Mouse (Mus musculus): ENCODE data around the gene Rpl21. TPM values are rescaled to one million over a fixed set of nuclear protein-coding genes. Genes with fewer than 3 reads are reported as not detected.

Rpl21 gene
- polyA plus RNA-seq, 1 experiment: 519 TPM

DNA sequence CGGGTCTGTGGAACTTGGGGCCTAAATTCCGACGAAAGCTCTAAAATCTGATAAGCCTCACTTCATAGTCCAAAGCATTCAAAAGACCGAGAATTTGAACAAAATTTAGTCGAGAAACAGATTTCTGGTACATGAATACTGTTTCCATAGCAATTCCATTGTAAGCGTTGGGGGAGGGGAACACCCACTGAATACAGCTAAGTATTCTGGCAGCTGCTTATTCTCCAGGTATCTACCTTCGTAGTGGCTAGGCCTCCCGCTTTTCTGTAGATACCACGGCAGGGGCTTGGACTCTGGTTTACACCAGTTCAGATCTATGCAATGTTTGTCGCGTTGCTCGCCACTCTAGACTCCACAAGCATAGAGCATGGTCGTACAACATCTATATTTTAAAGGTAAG, 37.0 kb upstream of the Rpl21 start:
- TF ChIP-seq CEBPB (IDR thresholded peaks at IDR 0.05; ENCODE audit: insufficient read depth, poor library complexity, severe bottlenecking) (no peak), POLR2A (IDR thresholded peaks at IDR 0.05; ENCODE audit: insufficient read length, low read depth) (no peak)
- Histone ChIP-seq H3K27me3 (ENCODE audit: control insufficient read depth, insufficient read depth, insufficient read length) (no peaks in the 10 kb centered on the region), H3K4me3 (peak overlapping the region; percentile 62), H3K79me2 (ENCODE audit: control insufficient read depth, insufficient read depth) (peaks cover 36% of the 10 kb centered on the region), H3ac (ENCODE audit: control insufficient read depth, insufficient read length) (no peak overlapping the region), H3K4me2 (ENCODE audit: low read depth) (no peak overlapping the region), H3K36me3 (ENCODE audit: control insufficient read depth, insufficient read depth) (no peaks in the 10 kb centered on the region)

DNA sequence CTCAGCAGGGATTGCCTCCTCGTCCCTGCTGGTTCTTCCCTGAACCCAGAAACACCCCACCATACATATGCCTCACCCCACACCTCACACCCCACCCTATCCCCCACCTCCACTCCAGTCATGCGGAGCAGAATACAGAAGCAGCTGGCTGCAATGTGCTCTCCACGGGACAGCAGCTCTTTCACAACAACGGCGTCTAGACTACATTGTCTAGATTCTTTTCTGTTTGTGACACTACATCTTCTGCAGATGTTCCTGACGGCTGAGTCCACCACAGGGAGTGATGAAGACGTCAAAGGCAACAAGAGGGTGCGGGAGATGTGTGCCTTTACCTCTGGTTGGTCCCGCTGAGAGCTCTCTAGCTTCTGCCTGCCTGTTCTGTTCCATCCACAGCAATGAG, 34.7 kb upstream of the Rpl21 start:
- H3ac ChIP-seq (ENCODE audit: control insufficient read depth, insufficient read length): no peak overlapping the region
- no peaks in the 10 kb centered on the region for H3K36me3 ChIP-seq (ENCODE audit: control insufficient read depth, insufficient read depth)
- no peak overlapping the region for H3K4me2 ChIP-seq (ENCODE audit: low read depth)
- H3K4me3 ChIP-seq: no peak overlapping the region
- TF ChIP-seq TCF3 (IDR thresholded peaks at IDR 0.05; ENCODE audit: insufficient read length, low read depth) (no peak), POLR2AphosphoS2 (IDR thresholded peaks at IDR 0.05; ENCODE audit: insufficient read length, low read depth) (no peak), E2F4 (IDR thresholded peaks at IDR 0.05; ENCODE audit: insufficient read depth) (no peak), REST (IDR thresholded peaks at IDR 0.05; ENCODE audit: insufficient read depth, insufficient read length) (no peak), CEBPB (IDR thresholded peaks at IDR 0.05; ENCODE audit: insufficient read depth, poor library complexity, severe bottlenecking) (no peak), MYOG (IDR thresholded peaks at IDR 0.05; ENCODE audit: control insufficient read depth in 1 of 3, insufficient read depth in 1 of 3, insufficient read length in 2 of 3, low read depth in 2 of 3) (no peak), MYOD1 (IDR thresholded peaks at IDR 0.05; ENCODE audit: control insufficient read depth in 1 of 3, insufficient read length in 2 of 3, low read depth in 2 of 3) (no peak), MAX (IDR thresholded peaks at IDR 0.05; ENCODE audit: low read depth) (no peak), USF1 (IDR thresholded peaks at IDR 0.05; ENCODE audit: low read depth) (no peak), SRF (IDR thresholded peaks at IDR 0.05; ENCODE audit: control insufficient read depth, insufficient read length, low read depth) (no peak), TCF12 (IDR thresholded peaks at IDR 0.05; ENCODE audit: insufficient read depth, poor library complexity, severe bottlenecking) (no peak), POLR2A (IDR thresholded peaks at IDR 0.05; ENCODE audit: insufficient read length, low read depth) (no peak)
- H3K27me3 ChIP-seq (ENCODE audit: control insufficient read depth, insufficient read depth, insufficient read length): no peaks in the 10 kb centered on the region
- peaks cover 13% of the 10 kb centered on the region for H3K79me2 ChIP-seq (ENCODE audit: control insufficient read depth, insufficient read depth)

DNA sequence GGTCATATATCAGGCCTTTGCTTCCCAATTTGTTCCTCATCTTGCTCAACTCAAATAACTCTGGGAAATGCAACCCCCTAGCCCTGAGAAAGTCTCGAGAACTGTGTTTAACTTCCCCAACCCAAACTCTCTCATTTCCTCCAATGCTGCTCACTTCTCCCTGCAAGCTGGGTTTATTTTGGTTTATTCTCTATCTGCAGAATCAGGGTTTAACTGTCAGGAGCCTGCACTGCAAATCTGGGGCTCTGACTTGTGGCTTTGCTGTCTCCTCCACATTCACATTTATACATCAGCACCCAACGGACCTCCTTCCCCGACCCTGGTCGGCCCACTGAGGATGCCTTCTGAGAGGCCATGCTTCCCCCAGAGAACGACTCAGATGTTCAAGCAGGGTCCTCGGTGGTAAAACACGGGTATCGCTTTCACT, 26.7 kb upstream of the Rpl21 start:
- no peak overlapping the region for H3K4me2 ChIP-seq (ENCODE audit: low read depth)
- H3K79me2 ChIP-seq (ENCODE audit: control insufficient read depth, insufficient read depth): no peaks in the 10 kb centered on the region
- H3K4me3 ChIP-seq: no peak overlapping the region
- no peak overlapping the region for H3ac ChIP-seq (ENCODE audit: control insufficient read depth, insufficient read length)
- TF ChIP-seq POLR2AphosphoS2 (IDR thresholded peaks at IDR 0.05; ENCODE audit: insufficient read length, low read depth) (no peak), SRF (IDR thresholded peaks at IDR 0.05; ENCODE audit: control insufficient read depth, insufficient read length, low read depth) (no peak), E2F4 (IDR thresholded peaks at IDR 0.05; ENCODE audit: insufficient read depth) (no peak), MYOG (IDR thresholded peaks at IDR 0.05; ENCODE audit: control insufficient read depth in 1 of 3, insufficient read depth in 1 of 3, insufficient read length in 2 of 3, low read depth in 2 of 3) (no peak), CEBPB (IDR thresholded peaks at IDR 0.05; ENCODE audit: insufficient read depth, poor library complexity, severe bottlenecking) (no peak), TCF3 (IDR thresholded peaks at IDR 0.05; ENCODE audit: insufficient read length, low read depth) (no peak), POLR2A (IDR thresholded peaks at IDR 0.05; ENCODE audit: insufficient read length, low read depth) (no peak), TCF12 (IDR thresholded peaks at IDR 0.05; ENCODE audit: insufficient read depth, poor library complexity, severe bottlenecking) (no peak), MAX (IDR thresholded peaks at IDR 0.05; ENCODE audit: low read depth) (no peak), MYOD1 (IDR thresholded peaks at IDR 0.05; ENCODE audit: control insufficient read depth in 1 of 3, insufficient read length in 2 of 3, low read depth in 2 of 3) (no peak), USF1 (IDR thresholded peaks at IDR 0.05; ENCODE audit: low read depth) (no peak), REST (IDR thresholded peaks at IDR 0.05; ENCODE audit: insufficient read depth, insufficient read length) (no peak)
- no peaks in the 10 kb centered on the region for H3K27me3 ChIP-seq (ENCODE audit: control insufficient read depth, insufficient read depth, insufficient read length)
- H3K36me3 ChIP-seq (ENCODE audit: control insufficient read depth, insufficient read depth): no peaks in the 10 kb centered on the region

DNA sequence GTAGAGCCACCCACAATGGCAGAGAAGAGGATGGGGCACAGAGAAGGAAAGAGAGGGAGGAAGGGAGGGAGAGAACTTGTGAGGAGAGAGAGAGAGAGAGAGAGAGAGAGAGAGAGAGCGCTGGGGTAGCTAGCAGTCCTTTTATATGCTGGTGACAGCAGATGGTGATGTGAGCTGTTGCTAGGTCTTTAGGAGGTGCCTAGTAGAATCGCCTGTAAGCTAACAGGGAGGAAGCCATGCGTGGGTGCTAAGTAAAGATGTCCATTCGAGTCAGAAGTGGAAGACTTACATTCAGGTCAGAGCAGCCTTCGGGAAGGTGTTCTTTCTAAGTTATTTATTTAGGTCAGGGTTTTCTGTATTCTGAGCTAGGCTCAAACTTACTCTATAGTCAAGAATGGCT, 22.7 kb upstream of the Rpl21 start:
- no peaks in the 10 kb centered on the region for H3K79me2 ChIP-seq (ENCODE audit: control insufficient read depth, insufficient read depth)
- no peaks in the 10 kb centered on the region for H3K27me3 ChIP-seq (ENCODE audit: control insufficient read depth, insufficient read depth, insufficient read length)
- no peak overlapping the region for H3ac ChIP-seq (ENCODE audit: control insufficient read depth, insufficient read length)
- H3K4me2 ChIP-seq (ENCODE audit: low read depth): no peak overlapping the region
- TF ChIP-seq SRF (IDR thresholded peaks at IDR 0.05; ENCODE audit: control insufficient read depth, insufficient read length, low read depth): no peak
- TF ChIP-seq REST (IDR thresholded peaks at IDR 0.05; ENCODE audit: insufficient read depth, insufficient read length): no peak
- TF ChIP-seq USF1 (IDR thresholded peaks at IDR 0.05; ENCODE audit: low read depth): no peak
- TF ChIP-seq E2F4 (IDR thresholded peaks at IDR 0.05; ENCODE audit: insufficient read depth): no peak
- no peak for TF ChIP-seq POLR2A (IDR thresholded peaks at IDR 0.05; ENCODE audit: insufficient read length, low read depth)
- TF ChIP-seq MYOG (IDR thresholded peaks at IDR 0.05; ENCODE audit: control insufficient read depth in 1 of 3, insufficient read depth in 1 of 3, insufficient read length in 2 of 3, low read depth in 2 of 3): no peak
- TF ChIP-seq TCF12 (IDR thresholded peaks at IDR 0.05; ENCODE audit: insufficient read depth, poor library complexity, severe bottlenecking): no peak
- no peak for TF ChIP-seq TCF3 (IDR thresholded peaks at IDR 0.05; ENCODE audit: insufficient read length, low read depth)
- TF ChIP-seq POLR2AphosphoS2 (IDR thresholded peaks at IDR 0.05; ENCODE audit: insufficient read length, low read depth): no peak
- TF ChIP-seq MYOD1 (IDR thresholded peaks at IDR 0.05; ENCODE audit: control insufficient read depth in 1 of 3, insufficient read length in 2 of 3, low read depth in 2 of 3): no peak
- no peak for TF ChIP-seq CEBPB (IDR thresholded peaks at IDR 0.05; ENCODE audit: insufficient read depth, poor library complexity, severe bottlenecking)
- H3K4me3 ChIP-seq: no peak overlapping the region
- no peaks in the 10 kb centered on the region for H3K36me3 ChIP-seq (ENCODE audit: control insufficient read depth, insufficient read depth)

DNA sequence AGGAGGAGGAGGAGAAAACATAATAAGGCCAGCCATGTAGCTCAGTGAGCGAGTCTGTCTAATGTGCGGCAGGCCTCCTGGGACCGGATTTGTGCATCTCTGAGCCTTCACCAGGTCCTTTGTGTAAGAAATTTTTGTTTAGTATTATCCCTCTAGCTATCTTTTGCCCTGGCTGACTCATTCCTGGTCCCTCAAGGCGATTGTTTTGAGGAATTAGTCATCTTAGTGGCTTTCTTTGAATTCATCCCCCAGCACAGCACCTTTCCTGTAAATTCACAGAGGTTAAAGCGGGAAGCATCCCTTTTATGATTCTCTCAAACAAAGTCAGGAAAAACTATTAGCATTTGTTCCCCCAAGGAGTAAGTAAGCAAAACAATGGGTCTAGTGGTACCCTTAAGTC, 19.8 kb upstream of the Rpl21 start:
- TF ChIP-seq REST (IDR thresholded peaks at IDR 0.05; ENCODE audit: insufficient read depth, insufficient read length) (no peak), POLR2A (IDR thresholded peaks at IDR 0.05; ENCODE audit: insufficient read length, low read depth) (no peak), USF1 (IDR thresholded peaks at IDR 0.05; ENCODE audit: low read depth) (no peak), SRF (IDR thresholded peaks at IDR 0.05; ENCODE audit: control insufficient read depth, insufficient read length, low read depth) (no peak)
- H3K4me3 ChIP-seq: no peak overlapping the region
- no peaks in the 10 kb centered on the region for H3K79me2 ChIP-seq (ENCODE audit: control insufficient read depth, insufficient read depth)
- H3K27me3 ChIP-seq (ENCODE audit: control insufficient read depth, insufficient read depth, insufficient read length): no peaks in the 10 kb centered on the region
- H3ac ChIP-seq (ENCODE audit: control insufficient read depth, insufficient read length): no peak overlapping the region
- H3K36me3 ChIP-seq (ENCODE audit: control insufficient read depth, insufficient read depth): no peaks in the 10 kb centered on the region
- H3K4me2 ChIP-seq (ENCODE audit: low read depth): no peak overlapping the region
